Mouse (Mus musculus) lung, postnatal 0 days (tissue): Measurements from ENCODE around the gene Nudt17. TPM values are rescaled to one million over a fixed set of nuclear protein-coding genes. Genes with fewer than 3 reads are reported as not detected.
"Not testable (repeated sequence)": the region's sequence is repeated elsewhere in the genome, so short reads cannot be mapped to it uniquely, and the experiment has no call there.

Experiments
- ATAC-seq: fragments of 200-750 bp; cut with Nextera tagmentation; 2 replicates; pipeline ENCODE4 v1.8.0; 2017; ENCODE audit warnings: moderate library complexity
- DNase-seq: peaks from one replicate; pipeline ENCODE4 v3.0.0-alpha.2; 2016; ENCODE audit warnings: low spot score
- H3K27ac ChIP-seq: fragments of 300-500 bp; sonication (generic); 2 replicates; pipeline ENCODE4 v1.5.1; 2014; ENCODE audit warnings: antibody characterized with exemption, mild to moderate bottlenecking, low read length, mixed read lengths
- H3K27me3 ChIP-seq: fragments of 300-500 bp; sonication (generic); replicated peaks from 2 replicates; pipeline ENCODE4 v1.6.1; 2014; ENCODE audit warnings: low read length, mixed read lengths; ENCODE audit not compliant: insufficient read depth
- H3K36me3 ChIP-seq: fragments of 300-500 bp; sonication (generic); 2 replicates; pipeline ENCODE4 v1.6.1; 2014; ENCODE audit warnings: low read length, mixed read lengths; ENCODE audit not compliant: insufficient read depth
- H3K4me1 ChIP-seq: fragments of 300-500 bp; sonication (generic); 2 replicates; pipeline ENCODE4 v1.6.1; 2014; ENCODE audit warnings: antibody characterized with exemption, low read depth, low read length, mixed read lengths; ENCODE audit not compliant: insufficient read depth
- H3K4me2 ChIP-seq: fragments of 300-500 bp; sonication (generic); replicated peaks from 2 replicates; pipeline ENCODE4 v1.6.1; 2014; ENCODE audit warnings: low read depth, mild to moderate bottlenecking, low read length, moderate library complexity, mixed read lengths
- H3K4me3 ChIP-seq: fragments of 300-500 bp; sonication (generic); 2 replicates; pipeline ENCODE4 v1.5.1; 2014; ENCODE audit warnings: low read depth, low read length
- H3K9ac ChIP-seq: fragments of 300-500 bp; sonication (generic); replicated peaks from 2 replicates; pipeline ENCODE4 v1.6.1; 2014; ENCODE audit warnings: low read depth, mild to moderate bottlenecking
- H3K9me3 ChIP-seq: fragments of 300-500 bp; sonication (generic); 2 replicates; pipeline ENCODE4 v1.6.1; 2016; ENCODE audit warnings: low read length, mixed read lengths
- CTCF ChIP-seq: IDR thresholded peaks from 2 replicates; pipeline ENCODE4 v1.5.1; 2016; ENCODE audit warnings: antibody characterized with exemption, mild to moderate bottlenecking
- EP300 ChIP-seq: IDR thresholded peaks from 2 replicates; pipeline ENCODE4 v1.6.1; 2016; ENCODE audit warnings: antibody characterized with exemption, mild to moderate bottlenecking, control low read depth
- WGBS: fragments of 180-500 bp; shearing (Covaris S2); extraction: QIAGEN DNeasy Blood & Tissue Kit; methylation state at CpG from one replicate; pipeline ENCODE4 v1.1.7; 2014; 5-methylcytosine and 5-hydroxymethylcytosine counted together
- polyA plus RNA-seq: library from polyadenylated mRNA; unstranded; fragments of >200 nt; fragmentation: Nextera tagmentation; extraction: Ambion mirVana; gene quantifications from 2 replicates; pipeline ENCODE4 v1.2.1, GENCODE M21; 2015

Nudt17 gene
- polyA plus RNA-seq, 1 experiment from 2014 or later = 5.8 TPM

GRCm38 (mm10) chr3:96690298-96690697 is 18.1 kb downstream of the Nudt17 start:
- no peaks in the 10 kb centered on the region for H3K4me1 ChIP-seq
- H3K4me2 ChIP-seq = no peak overlapping the region
- DNase-seq (no peak), ATAC-seq (no peak)
- TF ChIP-seq EP300 (no peak), CTCF (peak; percentile 53)
- H3K9ac ChIP-seq = no peak overlapping the region
- 0 out of 2 replicates have a peak, but pooled peaks cover 3% of the 10 kb centered on the region for H3K27me3 ChIP-seq
- no peaks in the 10 kb centered on the region for H3K9me3 ChIP-seq
- WGBS = 57% methylated on average over 3 of the region's 3 CpGs
- no peaks in the 10 kb centered on the region for H3K36me3 ChIP-seq
- H3K27ac ChIP-seq = no peak overlapping the region
- H3K4me3 ChIP-seq = no peak overlapping the region

- 74% methylated on average over 11 of the region's 11 CpGs for WGBS
These were observed 19.5 kb downstream of the Nudt17 start for GRCm38 (mm10) chr3:96688854-96689253.

GRCm38 (mm10) chr3:96686057-96686456 is 22.3 kb downstream of the Nudt17 start:
- H3K27me3 ChIP-seq = not testable (repeated sequence)
- 86% methylated on average over 5 of the region's 5 CpGs for WGBS

More at GRCm38 (mm10) chr3:96688854-96689253, 19.5 kb downstream of the Nudt17 start:
- no peak for ATAC-seq
- no peak for DNase-seq
- Histone ChIP-seq H3K4me1 (no peaks in the 10 kb centered on the region), H3K4me3 (no peak overlapping the region), H3K27me3 (0 out of 2 replicates have a peak, but pooled peaks cover 3% of the 10 kb centered on the region), H3K36me3 (no peaks in the 10 kb centered on the region), H3K9me3 (no peaks in the 10 kb centered on the region), H3K9ac (no peak overlapping the region), H3K4me2 (no peak overlapping the region), H3K27ac (no peak overlapping the region)
- no peak for TF ChIP-seq EP300
- TF ChIP-seq CTCF = no peak

GRCm38 (mm10) chr3:96684822-96685156 is 23.6 kb downstream of the Nudt17 start:
- Histone ChIP-seq H3K9me3 (no peaks in the 10 kb centered on the region), H3K36me3 (no peaks in the 10 kb centered on the region), H3K27me3 (peaks cover 3% of the 10 kb centered on the region; the same call in 1 of the 2 replicates), H3K4me1 (no peaks in the 10 kb centered on the region), H3K9ac (no peak overlapping the region), H3K4me3 (peak overlapping the region; percentile 5; the same call in 1 of the 2 replicates), H3K4me2 (peak overlapping the region; percentile 43), H3K27ac (no peak overlapping the region)
- no peak for DNase-seq
- no peak for ATAC-seq
- no peak for TF ChIP-seq EP300
- WGBS = 10% methylated on average over 28 of the region's 28 CpGs

More at GRCm38 (mm10) chr3:96686057-96686456, 22.3 kb downstream of the Nudt17 start:
- H3K9me3 ChIP-seq, H3K9ac ChIP-seq, H3K4me1 ChIP-seq, H3K27ac ChIP-seq, H3K4me3 ChIP-seq, DNase-seq, H3K36me3 ChIP-seq, ATAC-seq, H3K4me2 ChIP-seq: not testable (repeated sequence)

GRCm38 (mm10) chr3:96684151-96684821 is 24.1 kb downstream of the Nudt17 start:
- H3K4me2 ChIP-seq = peak overlapping the region; percentile 43
- TF ChIP-seq CTCF (no peak), EP300 (no peak)
- ATAC-seq (no peak), DNase-seq (no peak)
- no peak overlapping the region for H3K27ac ChIP-seq
- H3K27me3 ChIP-seq = peaks cover 8% of the 10 kb centered on the region; the same call in 1 of the 2 replicates
- no peaks in the 10 kb centered on the region for H3K4me1 ChIP-seq
- no peak overlapping the region for H3K9ac ChIP-seq
- peak overlapping the region; percentile 5; the same call in 1 of the 2 replicates for H3K4me3 ChIP-seq
- no peaks in the 10 kb centered on the region for H3K9me3 ChIP-seq
- H3K36me3 ChIP-seq = no peaks in the 10 kb centered on the region
- 40% methylated on average over 17 of the region's 17 CpGs for WGBS

- H3K4me3 ChIP-seq = no peak overlapping the region
- no peak overlapping the region for H3K9ac ChIP-seq
- DNase-seq (no peak), ATAC-seq (no peak)
- H3K27me3 ChIP-seq = peaks cover 8% of the 10 kb centered on the region; the same call in 1 of the 2 replicates
- H3K36me3 ChIP-seq = no peaks in the 10 kb centered on the region
- TF ChIP-seq EP300 = no peak
- TF ChIP-seq CTCF = no peak
- 81% methylated on average over 3 of the region's 3 CpGs for WGBS
- H3K4me2 ChIP-seq = no peak overlapping the region
- H3K27ac ChIP-seq = no peak overlapping the region
- no peaks in the 10 kb centered on the region for H3K9me3 ChIP-seq
- no peaks in the 10 kb centered on the region for H3K4me1 ChIP-seq
These were observed 24.9 kb downstream of the Nudt17 start for GRCm38 (mm10) chr3:96683496-96683895.
